Mouse (Mus musculus) testis, adult 2 months (tissue): ENCODE data around the gene Ttc28.

Source experiments
- CTCF ChIP-seq: fragments of 200-500 bp; IDR thresholded peaks from 2 replicates; pipeline ENCODE4 v1.5.1; 2012; ENCODE audit warnings: low read depth, mild to moderate bottlenecking, inconsistent platforms, low read length, moderate library complexity; ENCODE audit not compliant: control insufficient read depth, insufficient read depth, insufficient replicate concordance
- POLR2A ChIP-seq: fragments of 200-500 bp; IDR thresholded peaks from 2 replicates; pipeline ENCODE4 v1.6.1; 2012; ENCODE audit warnings: low read depth, mild to moderate bottlenecking, inconsistent platforms, low read length, moderate library complexity; ENCODE audit not compliant: control insufficient read depth

- TF ChIP-seq POLR2A: no peak
- TF ChIP-seq CTCF: no peak
These were observed 104.6 kb downstream of the Ttc28 start for GRCm38 (mm10) chr5:110984136-110984681.
